Mouse (Mus musculus): ENCODE results near the gene Mrvi1. TPM values are rescaled to one million over a fixed set of nuclear protein-coding genes. Genes with fewer than 3 reads are reported as not detected.

Gene Mrvi1
- polyA plus RNA-seq, 1 experiment from 2014 or later = 13.3 TPM

DNA sequence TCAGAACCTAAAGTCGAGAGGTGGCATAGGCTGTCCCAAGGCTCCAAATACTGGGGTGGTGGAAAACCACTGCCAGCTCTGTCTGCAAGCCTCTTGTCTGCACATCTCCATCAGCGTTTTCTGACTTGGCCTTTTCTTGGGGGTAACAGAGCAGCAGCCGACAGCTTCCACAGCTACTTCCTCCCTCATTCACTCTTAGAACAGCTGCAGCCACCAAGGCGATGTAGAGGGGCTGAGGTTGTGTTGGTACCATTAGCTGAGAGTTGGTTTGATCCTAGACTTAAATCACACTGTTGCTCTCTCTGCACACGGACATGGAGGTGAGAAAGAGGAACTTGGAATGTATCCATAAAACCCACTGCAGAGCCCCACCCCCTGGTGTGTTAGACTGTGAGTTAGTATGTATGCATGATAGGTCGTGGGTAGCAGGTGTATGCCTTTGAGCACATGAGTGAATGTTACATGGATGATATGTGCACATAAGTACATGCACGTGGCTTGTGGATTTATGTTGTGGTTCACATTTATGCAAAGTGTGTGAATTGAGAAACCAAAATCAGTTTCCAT, 31.9 kb upstream of the Mrvi1 start:
- Histone ChIP-seq H3K36me3 (ENCODE audit: insufficient read depth, low read length) (no peaks in the 10 kb centered on the region), H3K4me3 (ENCODE audit: low read length) (no peak overlapping the region), H3K27ac (ENCODE audit: low read length) (no peak overlapping the region), H3K4me1 (ENCODE audit: insufficient read depth, low read length) (peaks cover 4% of the 10 kb centered on the region; the same call in 1 of the 2 replicates), H3K27me3 (ENCODE audit: insufficient read depth, low read length) (no peaks in the 10 kb centered on the region), H3K9ac (replicated peaks; ENCODE audit: low read length) (no peak overlapping the region), H3K9me3 (ENCODE audit: low read length) (no peaks in the 10 kb centered on the region), H3K4me2 (replicated peaks; ENCODE audit: low read depth, low read length) (no peak overlapping the region)
- WGBS = 76% methylated on average over 7 of the region's 7 CpGs
- no peak for ATAC-seq (ENCODE audit: low FRiP score, low TSS enrichment)

DNA sequence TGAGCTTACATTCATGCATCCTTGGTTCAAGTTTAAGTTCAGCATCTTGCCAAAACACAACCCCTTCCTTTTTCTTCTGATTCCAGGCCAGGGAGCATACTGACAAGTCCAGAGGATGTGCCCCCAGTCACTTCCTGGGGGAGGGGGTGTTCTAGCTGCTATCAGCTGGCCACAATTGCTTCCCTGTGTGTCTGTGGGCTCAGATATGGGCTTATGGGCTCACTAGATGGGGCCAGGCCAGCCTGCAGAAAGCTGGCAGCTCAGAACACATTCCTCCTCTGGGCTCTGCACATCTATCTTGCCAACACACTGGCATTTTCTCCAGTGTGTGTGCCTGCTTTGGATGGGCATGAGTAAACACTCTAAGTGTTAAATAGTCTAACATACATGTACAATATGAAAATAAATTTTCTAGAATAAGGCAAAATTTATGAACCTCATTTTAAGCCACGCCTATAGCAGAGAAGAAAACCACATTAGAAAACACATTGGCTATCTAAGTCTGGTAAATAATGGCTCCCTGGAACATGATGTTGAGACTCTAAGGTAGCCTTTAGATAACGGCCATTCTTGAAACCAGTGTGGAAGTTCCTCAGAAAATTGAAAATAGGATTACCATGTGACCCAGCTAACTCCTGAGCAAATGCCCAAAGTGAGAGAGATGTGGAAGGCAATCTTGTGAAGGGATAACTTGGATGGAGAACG, 22.0 kb upstream of the Mrvi1 start:
- H3K4me1 ChIP-seq (ENCODE audit: insufficient read depth, low read length) = no peaks in the 10 kb centered on the region
- H3K36me3 ChIP-seq (ENCODE audit: insufficient read depth, low read length) = no peaks in the 10 kb centered on the region
- H3K9me3 ChIP-seq (ENCODE audit: low read length) = no peaks in the 10 kb centered on the region
- WGBS = 96% methylated on average over 3 of the region's 3 CpGs
- no peak overlapping the region for H3K27ac ChIP-seq (ENCODE audit: low read length)
- H3K9ac ChIP-seq (replicated peaks; ENCODE audit: low read length) = no peak overlapping the region
- H3K4me3 ChIP-seq (ENCODE audit: low read length) = no peak overlapping the region
- no peaks in the 10 kb centered on the region for H3K27me3 ChIP-seq (ENCODE audit: insufficient read depth, low read length)
- H3K4me2 ChIP-seq (replicated peaks; ENCODE audit: low read depth, low read length) = no peak overlapping the region
- ATAC-seq (ENCODE audit: low FRiP score, low TSS enrichment) = no peak

DNA sequence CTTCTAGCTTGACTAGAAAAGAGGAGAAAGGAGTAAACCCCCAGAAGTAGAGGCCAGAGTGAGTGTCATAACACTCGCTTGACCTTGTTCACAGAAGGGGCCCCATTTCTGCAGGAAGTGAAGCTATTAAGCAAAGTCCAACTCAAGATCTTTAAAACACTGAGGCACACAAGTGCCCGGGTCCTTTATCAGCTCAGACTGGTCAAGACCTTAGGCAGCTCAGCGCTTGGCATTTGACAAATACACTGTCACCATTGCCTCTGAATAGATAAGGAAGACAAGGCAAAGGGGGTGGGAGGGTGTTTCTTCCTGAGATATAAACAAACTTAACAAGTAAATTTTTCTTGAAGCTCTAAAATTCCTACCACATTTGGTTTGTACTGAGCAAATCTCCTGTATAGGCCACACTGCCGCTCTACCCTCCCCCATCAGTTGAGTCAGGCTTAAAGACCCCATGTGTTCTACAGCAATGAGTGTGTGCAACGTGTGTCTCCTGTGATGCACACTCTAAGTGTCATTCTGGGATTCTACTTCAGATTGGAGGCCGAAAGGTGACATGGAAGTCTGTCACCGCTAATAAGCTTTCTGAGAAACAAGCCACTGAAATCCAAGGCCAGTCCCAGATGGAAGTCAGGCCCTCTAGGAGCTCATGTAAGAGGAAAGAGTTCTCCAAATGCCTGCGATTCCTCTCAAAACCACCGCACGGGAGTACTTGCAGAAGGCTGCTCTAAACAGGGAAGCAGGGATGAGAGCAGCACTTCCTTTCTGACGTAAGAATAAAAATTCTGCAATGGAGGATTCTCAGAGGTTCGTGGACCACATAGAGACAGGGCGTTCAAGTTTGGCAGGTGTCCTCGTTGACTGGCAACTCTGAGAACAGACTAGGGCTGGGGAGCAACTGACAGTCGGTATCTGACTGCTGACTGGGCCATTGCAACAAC, 16.9 kb upstream of the Mrvi1 start:
- ATAC-seq (ENCODE audit: low FRiP score, low TSS enrichment) = no peak
- no peaks in the 10 kb centered on the region for H3K27me3 ChIP-seq (ENCODE audit: insufficient read depth, low read length)
- H3K4me2 ChIP-seq (replicated peaks; ENCODE audit: low read depth, low read length) = no peak overlapping the region
- no peak overlapping the region for H3K4me3 ChIP-seq (ENCODE audit: low read length)
- no peak overlapping the region for H3K27ac ChIP-seq (ENCODE audit: low read length)
- WGBS = 81% methylated on average over 15 of the region's 15 CpGs
- no peaks in the 10 kb centered on the region for H3K36me3 ChIP-seq (ENCODE audit: insufficient read depth, low read length)
- H3K9me3 ChIP-seq (ENCODE audit: low read length) = no peaks in the 10 kb centered on the region
- no peaks in the 10 kb centered on the region for H3K4me1 ChIP-seq (ENCODE audit: insufficient read depth, low read length)
- H3K9ac ChIP-seq (replicated peaks; ENCODE audit: low read length) = no peak overlapping the region

DNA sequence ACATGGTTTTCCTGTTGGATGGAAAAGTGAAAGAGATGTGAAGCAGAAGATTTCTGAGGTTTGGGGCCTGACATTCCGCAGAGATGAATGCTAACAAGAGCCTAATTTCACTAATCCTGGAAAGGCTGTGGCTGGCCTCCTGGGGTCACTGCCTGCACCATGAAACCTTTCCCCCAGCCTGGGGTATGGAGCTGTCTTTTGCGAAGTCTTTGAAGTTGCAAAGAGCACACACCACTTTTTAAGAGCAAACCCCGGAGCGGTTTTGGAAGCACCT, 8.9 kb upstream of the Mrvi1 start:
- WGBS = 63% methylated on average over 4 of the region's 4 CpGs
- no peak overlapping the region for H3K9ac ChIP-seq (replicated peaks; ENCODE audit: low read length)
- H3K27me3 ChIP-seq (ENCODE audit: insufficient read depth, low read length) = no peaks in the 10 kb centered on the region
- H3K4me2 ChIP-seq (replicated peaks; ENCODE audit: low read depth, low read length) = no peak overlapping the region
- H3K27ac ChIP-seq (ENCODE audit: low read length) = peak overlapping the region; percentile 12; the same call in 1 of the 2 replicates
- H3K4me3 ChIP-seq (ENCODE audit: low read length) = no peak overlapping the region
- no peaks in the 10 kb centered on the region for H3K36me3 ChIP-seq (ENCODE audit: insufficient read depth, low read length)
- no peak for ATAC-seq (ENCODE audit: low FRiP score, low TSS enrichment)
- peaks cover 31% of the 10 kb centered on the region for H3K4me1 ChIP-seq (ENCODE audit: insufficient read depth, low read length)
- no peaks in the 10 kb centered on the region for H3K9me3 ChIP-seq (ENCODE audit: low read length)

DNA sequence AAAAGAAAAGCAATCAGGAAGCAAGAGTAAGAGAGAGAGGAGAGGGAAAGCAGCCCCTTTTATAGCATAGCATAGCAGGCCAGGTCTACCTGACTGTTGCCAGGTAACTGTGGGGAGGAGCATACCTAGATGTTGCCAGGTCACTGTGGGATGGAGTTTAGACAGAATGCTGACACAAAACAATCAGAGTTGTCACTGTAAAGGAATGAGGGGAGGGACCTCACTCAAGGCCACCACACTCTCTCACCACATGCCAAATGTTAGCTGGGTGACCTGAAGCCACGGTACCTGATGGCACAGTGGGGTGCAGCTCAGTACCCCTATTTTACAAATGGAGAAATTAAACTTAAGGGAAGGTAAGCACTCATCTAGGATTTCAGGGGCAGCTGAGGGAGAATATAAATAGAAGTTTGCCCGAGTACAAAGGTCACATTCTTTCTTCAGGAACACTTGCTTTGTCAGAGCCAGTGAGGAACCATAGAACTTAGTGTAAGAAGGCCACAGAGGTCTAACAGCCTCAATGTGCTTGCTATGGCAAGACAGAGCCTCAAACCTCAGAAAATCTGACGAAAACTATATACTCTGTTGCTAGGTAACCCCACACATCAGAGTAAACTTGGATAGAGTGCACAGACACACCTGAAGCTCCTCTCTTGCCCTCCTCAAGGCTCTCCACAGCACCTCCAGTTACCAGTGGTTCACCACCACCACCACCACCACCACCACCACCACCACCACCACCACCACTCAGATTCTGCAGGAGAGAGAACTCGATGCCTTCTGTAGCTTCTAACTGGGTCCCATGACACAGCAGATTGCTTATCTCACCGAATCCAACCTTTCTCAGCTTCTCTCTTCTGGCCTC, 8.3 kb upstream of the Mrvi1 start:
- Histone ChIP-seq H3K27ac (ENCODE audit: low read length) (peak overlapping the region; percentile 89), H3K36me3 (ENCODE audit: insufficient read depth, low read length) (no peaks in the 10 kb centered on the region), H3K9me3 (ENCODE audit: low read length) (no peaks in the 10 kb centered on the region), H3K9ac (replicated peaks; ENCODE audit: low read length) (no peak overlapping the region), H3K4me3 (ENCODE audit: low read length) (no peak overlapping the region), H3K27me3 (ENCODE audit: insufficient read depth, low read length) (no peaks in the 10 kb centered on the region), H3K4me2 (replicated peaks; ENCODE audit: low read depth, low read length) (no peak overlapping the region), H3K4me1 (ENCODE audit: insufficient read depth, low read length) (peaks cover 35% of the 10 kb centered on the region)
- ATAC-seq (ENCODE audit: low FRiP score, low TSS enrichment) = 0 out of 2 replicates have a peak, but pooled peaks have one; percentile 18
- WGBS = 60% methylated on average over 5 of the region's 5 CpGs

DNA sequence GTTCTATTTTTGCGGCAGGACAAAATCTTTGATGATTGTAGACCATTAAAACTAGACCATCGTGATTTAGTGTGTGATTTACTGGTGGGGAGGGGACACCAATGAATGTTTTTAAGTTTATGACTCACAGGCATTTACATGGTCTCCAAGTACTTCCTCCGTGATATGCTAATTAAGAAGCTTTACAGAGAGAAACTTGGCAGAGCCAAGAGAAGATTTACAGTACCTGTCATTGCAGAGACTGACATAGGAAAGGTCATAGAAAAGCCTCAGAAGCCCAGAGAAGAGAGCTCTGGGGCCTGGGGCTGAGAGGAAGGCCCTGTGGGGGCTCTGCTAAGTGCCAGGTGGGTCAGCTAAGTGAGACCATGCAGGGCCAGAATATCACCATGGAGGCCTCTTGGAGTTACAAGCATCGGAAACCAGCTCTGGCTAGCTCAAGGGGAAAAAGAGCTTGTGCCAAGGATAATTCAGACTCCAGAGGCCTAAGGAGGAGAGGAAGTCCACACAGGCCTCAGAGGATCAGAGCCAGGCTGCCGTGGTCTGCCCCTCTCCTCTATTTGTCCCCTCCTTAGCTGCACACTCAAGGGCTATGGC, 7.1 kb upstream of the Mrvi1 start:
- Histone ChIP-seq H3K4me3 (ENCODE audit: low read length) (no peak overlapping the region), H3K27ac (ENCODE audit: low read length) (peak overlapping the region; percentile 89), H3K27me3 (ENCODE audit: insufficient read depth, low read length) (no peaks in the 10 kb centered on the region), H3K9me3 (ENCODE audit: low read length) (no peaks in the 10 kb centered on the region), H3K9ac (replicated peaks; ENCODE audit: low read length) (no peak overlapping the region), H3K4me2 (replicated peaks; ENCODE audit: low read depth, low read length) (no peak overlapping the region), H3K36me3 (ENCODE audit: insufficient read depth, low read length) (no peaks in the 10 kb centered on the region), H3K4me1 (ENCODE audit: insufficient read depth, low read length) (peaks cover 35% of the 10 kb centered on the region)
- 10% methylated on average over 5 of the region's 5 CpGs for WGBS
- ATAC-seq (ENCODE audit: low FRiP score, low TSS enrichment) = peak; percentile 80

DNA sequence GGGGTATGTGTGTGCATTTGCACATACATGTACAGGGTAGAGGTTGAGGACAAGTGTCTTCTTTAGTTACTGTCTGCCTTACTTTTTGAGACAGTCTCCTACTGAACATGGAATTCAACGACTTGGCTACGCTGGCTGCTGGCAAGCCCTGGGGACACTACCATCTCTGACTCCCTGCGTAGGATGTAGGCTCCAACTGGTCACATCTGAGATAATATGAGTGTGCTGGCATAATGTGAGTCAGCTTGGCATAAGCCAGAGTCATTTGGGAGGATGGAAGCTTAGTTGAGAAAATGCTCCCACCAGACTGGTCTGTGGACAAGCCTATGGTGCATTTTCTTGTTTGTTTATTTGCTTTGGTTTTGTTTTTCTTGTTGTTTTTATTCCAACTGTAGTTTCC, 5.8 kb upstream of the Mrvi1 start:
- H3K9ac ChIP-seq (replicated peaks; ENCODE audit: low read length) = no peak overlapping the region
- H3K27me3 ChIP-seq (ENCODE audit: insufficient read depth, low read length) = no peaks in the 10 kb centered on the region
- no peak for ATAC-seq (ENCODE audit: low FRiP score, low TSS enrichment)
- no peak overlapping the region for H3K4me3 ChIP-seq (ENCODE audit: low read length)
- no peaks in the 10 kb centered on the region for H3K9me3 ChIP-seq (ENCODE audit: low read length)
- WGBS = 86% methylated on average over 3 of the region's 3 CpGs
- H3K36me3 ChIP-seq (ENCODE audit: insufficient read depth, low read length) = no peaks in the 10 kb centered on the region
- no peak overlapping the region for H3K4me2 ChIP-seq (replicated peaks; ENCODE audit: low read depth, low read length)
- H3K4me1 ChIP-seq (ENCODE audit: insufficient read depth, low read length) = peaks cover 35% of the 10 kb centered on the region
- H3K27ac ChIP-seq (ENCODE audit: low read length) = no peak overlapping the region

DNA sequence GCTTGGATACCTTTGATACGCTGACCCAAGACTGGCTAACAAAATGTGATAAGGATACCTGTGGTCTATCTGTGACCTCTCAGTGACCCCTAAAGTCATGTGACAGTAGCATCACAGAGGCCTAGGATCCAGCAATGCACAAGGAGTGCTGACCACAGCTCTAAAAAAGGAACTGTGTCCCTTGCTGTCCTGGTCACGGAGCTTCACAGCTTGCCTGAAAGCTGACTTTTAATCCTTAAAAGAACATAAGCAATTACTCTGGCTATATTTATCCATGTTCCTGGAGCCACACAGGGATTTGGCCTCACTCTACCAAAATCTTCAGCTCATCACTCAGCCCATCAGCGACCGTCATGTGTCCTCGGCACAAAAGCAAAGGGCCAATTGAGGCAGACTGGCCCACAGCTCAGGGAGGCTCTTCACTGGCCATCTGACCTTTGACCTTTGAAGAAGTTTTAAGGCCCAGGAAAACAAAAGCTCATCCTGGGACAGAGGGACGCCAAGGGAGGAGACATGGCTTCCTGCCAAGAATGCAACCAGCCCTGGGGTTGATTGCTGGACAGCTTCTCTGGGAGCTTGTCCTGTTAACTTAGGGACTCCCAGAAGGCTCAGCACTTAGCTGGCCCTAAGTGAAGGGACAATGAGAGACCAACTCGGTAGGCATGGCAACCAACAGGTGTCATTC, 3.5 kb upstream of the Mrvi1 start:
- Histone ChIP-seq H3K9me3 (ENCODE audit: low read length) (no peaks in the 10 kb centered on the region), H3K9ac (replicated peaks; ENCODE audit: low read length) (no peak overlapping the region), H3K4me3 (ENCODE audit: low read length) (no peak overlapping the region), H3K4me1 (ENCODE audit: insufficient read depth, low read length) (peaks cover 33% of the 10 kb centered on the region), H3K27ac (ENCODE audit: low read length) (no peak overlapping the region), H3K4me2 (replicated peaks; ENCODE audit: low read depth, low read length) (no peak overlapping the region), H3K27me3 (ENCODE audit: insufficient read depth, low read length) (no peaks in the 10 kb centered on the region), H3K36me3 (ENCODE audit: insufficient read depth, low read length) (no peaks in the 10 kb centered on the region)
- 65% methylated on average over 7 of the region's 7 CpGs for WGBS
- ATAC-seq (ENCODE audit: low FRiP score, low TSS enrichment) = no peak

DNA sequence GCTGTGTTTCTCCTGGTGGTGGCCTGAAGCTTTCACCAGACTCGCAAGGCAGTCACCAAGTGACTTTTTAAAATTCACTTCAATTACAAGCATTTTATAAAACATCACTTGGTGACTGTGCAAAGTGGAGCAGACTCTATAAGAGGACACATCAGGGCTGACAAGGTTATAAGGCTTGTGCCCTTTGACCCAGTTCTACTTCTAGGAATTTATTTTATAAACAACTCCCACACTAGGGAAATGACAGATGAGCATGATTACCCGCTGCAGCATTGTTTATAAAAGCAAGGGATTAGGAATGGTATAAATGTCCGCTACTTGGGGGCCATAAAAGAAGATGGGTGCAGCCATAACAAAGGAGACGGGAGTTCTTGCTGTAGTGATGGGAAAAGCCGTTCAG, 1.4 kb upstream of the Mrvi1 start:
- Histone ChIP-seq H3K9me3 (ENCODE audit: low read length) (no peaks in the 10 kb centered on the region), H3K4me2 (replicated peaks; ENCODE audit: low read depth, low read length) (no peak overlapping the region), H3K4me3 (ENCODE audit: low read length) (no peak overlapping the region), H3K4me1 (ENCODE audit: insufficient read depth, low read length) (peaks cover 13% of the 10 kb centered on the region), H3K27me3 (ENCODE audit: insufficient read depth, low read length) (no peaks in the 10 kb centered on the region), H3K36me3 (ENCODE audit: insufficient read depth, low read length) (no peaks in the 10 kb centered on the region), H3K27ac (ENCODE audit: low read length) (peak overlapping the region; percentile 89), H3K9ac (replicated peaks; ENCODE audit: low read length) (no peak overlapping the region)
- ATAC-seq (ENCODE audit: low FRiP score, low TSS enrichment) = no peak
- WGBS = 43% methylated on average over 5 of the region's 5 CpGs
